Mouse (Mus musculus) liver, adult 2 months (tissue): ENCODE measurements around the gene Kcnq5. TPM values are rescaled to one million over a fixed set of nuclear protein-coding genes. Genes with fewer than 3 reads are reported as not detected.

Experiments used
- DNase-seq: peaks from one replicate; pipeline ENCODE4 v3.0.0-alpha.2; 2011; ENCODE audit warnings: low read depth, low spot score; ENCODE audit errors: extremely low read depth
- H3K27ac ChIP-seq: fragments of 200-500 bp; replicated peaks from 2 replicates; pipeline ENCODE4 v1.5.1; 2012; ENCODE audit warnings: low read depth, mild to moderate bottlenecking, control low read depth, inconsistent platforms, low read length; ENCODE audit not compliant: insufficient read depth
- H3K27me3 ChIP-seq: fragments of 200-500 bp; 2 replicates; pipeline ENCODE4 v1.6.1; 2012; ENCODE audit warnings: mild to moderate bottlenecking, moderate library complexity, low read length, inconsistent platforms; ENCODE audit not compliant: control insufficient read depth, insufficient read depth
- H3K36me3 ChIP-seq: fragments of 200-500 bp; 2 replicates; pipeline ENCODE4 v1.6.1; 2012; ENCODE audit warnings: low read length, inconsistent platforms; ENCODE audit not compliant: control insufficient read depth, insufficient read depth
- H3K4me1 ChIP-seq: fragments of 200-500 bp; 2 replicates; pipeline ENCODE4 v1.6.1; 2011; ENCODE audit warnings: low read length; ENCODE audit not compliant: control insufficient read depth, insufficient read depth
- H3K4me3 ChIP-seq: fragments of 200-500 bp; 2 replicates; pipeline ENCODE4 v1.5.1; 2011; ENCODE audit warnings: low read depth, mild to moderate bottlenecking, control low read depth, low read length, moderate library complexity; ENCODE audit not compliant: insufficient read depth
- H3K79me2 ChIP-seq: fragments of 200-500 bp; 2 replicates; pipeline ENCODE4 v1.6.1; 2012; ENCODE audit warnings: inconsistent platforms, mild to moderate bottlenecking, low read length, moderate library complexity; ENCODE audit not compliant: control insufficient read depth, insufficient read depth
- H3K9ac ChIP-seq: fragments of 200-500 bp; 2 replicates; pipeline ENCODE4 v1.6.1; 2012; ENCODE audit warnings: low read depth, mild to moderate bottlenecking, control low read depth, inconsistent platforms, low read length
- CTCF ChIP-seq: fragments of 200-500 bp; IDR thresholded peaks from 2 replicates; pipeline ENCODE4 v1.5.1; 2011; ENCODE audit warnings: low read depth, low read length, control low read depth
- POLR2A ChIP-seq: fragments of 200-500 bp; IDR thresholded peaks from 2 replicates; pipeline ENCODE4 v1.6.1; 2011; ENCODE audit warnings: low read length, control low read depth; ENCODE audit not compliant: insufficient read depth; ENCODE audit errors: extremely low read depth
- WGBS: fragments of 180-500 bp; shearing (Covaris S2); methylation state at CpG from one replicate; pipeline ENCODE4 v1.1.7; 2018; 5-methylcytosine and 5-hydroxymethylcytosine counted together
- polyA plus RNA-seq: library from polyadenylated mRNA; depleted of rRNA; stranded (reverse); fragments of >200 nt; gene quantifications from 2 replicates; pipeline ENCODE4 v1.2.3, GENCODE M21; 2012; rRNA removed
- total RNA-seq: library from RNA; depleted of rRNA; stranded (reverse); fragments of >200 nt; gene quantifications from 2 replicates; pipeline ENCODE4 v1.2.3, GENCODE M21; 2014; rRNA removed

Kcnq5 gene
- total RNA-seq (0.09 and 0.13 TPM in 2 replicates), polyA plus RNA-seq (0.01 and 0.09 TPM in 2 replicates)

DNA sequence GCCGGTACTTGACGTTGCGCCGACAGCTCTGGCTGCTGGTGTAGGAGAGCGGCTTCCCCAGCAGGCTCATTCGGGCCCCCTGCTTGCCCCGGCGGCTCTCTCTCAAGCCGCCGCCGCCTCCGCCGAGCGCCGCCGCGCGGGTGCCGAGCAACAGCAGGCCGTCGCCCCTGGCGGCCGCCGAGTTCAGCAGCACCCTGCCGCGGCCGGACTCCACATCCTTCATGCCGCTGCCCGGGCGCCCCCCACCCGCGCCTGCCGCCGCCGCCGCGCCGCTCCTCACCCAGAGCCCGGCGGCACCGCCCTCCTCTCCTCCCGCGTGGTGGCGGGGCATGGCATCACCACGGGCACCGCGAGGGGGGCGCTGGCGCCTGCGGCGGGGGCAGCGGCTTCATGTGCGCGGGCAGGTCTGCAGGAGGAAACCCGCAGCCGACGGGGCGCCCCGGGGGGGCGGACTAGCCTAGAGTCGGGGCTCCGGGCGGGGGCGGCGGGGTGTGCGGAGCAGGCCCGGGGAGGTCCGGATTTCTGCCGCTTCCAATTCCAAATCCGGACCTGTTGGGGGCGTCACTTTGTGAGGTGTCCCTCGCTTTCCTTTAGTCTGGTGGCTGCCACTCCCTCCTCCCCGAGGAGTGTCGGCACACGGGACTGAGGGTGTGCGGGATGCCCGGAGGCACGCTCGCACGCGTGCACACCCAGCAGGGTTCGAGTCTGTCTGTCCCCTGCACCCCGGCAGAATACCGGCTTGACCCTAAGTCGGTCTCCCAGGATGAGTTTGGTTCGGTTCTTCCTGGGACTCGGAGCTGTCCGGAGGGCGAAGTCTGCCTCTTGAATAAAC is at the start of gene Kcnq5:
Gene Kcnq5, minus strand, starts transcription at position 692 of the 832 bp plus-strand sequence.
- no peaks in the 10 kb centered on the region for H3K79me2 ChIP-seq
- WGBS: 1% methylated on average over 86 of the region's 89 CpGs
- no peaks in the 10 kb centered on the region for H3K4me1 ChIP-seq
- 0 out of 2 replicates have a peak within 1 kb of the TSS, but pooled peaks have one; percentile 1 for H3K9ac ChIP-seq
- H3K27ac ChIP-seq: no peak within 1 kb of the TSS
- TF ChIP-seq POLR2A (no peak), CTCF (no peak)
- H3K36me3 ChIP-seq: no peaks in the 10 kb centered on the region
- peak within 1 kb of the TSS; percentile 40 for H3K4me3 ChIP-seq
- H3K27me3 ChIP-seq: peaks cover 5% of the 10 kb centered on the region; the same call in 1 of the 2 replicates
- DNase-seq: no peak

DNA sequence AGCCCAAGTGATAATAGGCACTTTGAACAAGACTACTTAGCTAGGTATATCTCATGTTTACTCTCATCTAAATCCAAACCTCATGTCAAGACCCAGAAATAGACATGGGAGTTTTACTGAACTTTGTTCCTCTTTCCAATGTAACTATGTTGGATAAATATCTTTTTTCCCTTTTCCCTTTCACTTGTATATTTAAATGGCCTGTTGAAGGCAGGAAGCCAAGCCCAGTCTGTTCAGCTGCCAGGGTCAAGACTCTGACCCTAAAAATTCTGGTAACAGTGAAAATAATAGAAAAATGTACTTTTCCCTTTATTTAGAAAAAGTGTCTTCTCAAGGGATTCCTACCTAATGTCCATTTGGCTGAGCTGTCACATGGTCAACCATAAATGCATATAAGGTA is 18.0 kb upstream of the Kcnq5 start:
- Histone ChIP-seq H3K9ac (no peak overlapping the region), H3K36me3 (no peaks in the 10 kb centered on the region), H3K27me3 (no peaks in the 10 kb centered on the region), H3K4me1 (no peaks in the 10 kb centered on the region), H3K79me2 (no peaks in the 10 kb centered on the region), H3K27ac (no peak overlapping the region), H3K4me3 (no peak overlapping the region)
- TF ChIP-seq CTCF (no peak), POLR2A (no peak)
- no peak for DNase-seq

DNA sequence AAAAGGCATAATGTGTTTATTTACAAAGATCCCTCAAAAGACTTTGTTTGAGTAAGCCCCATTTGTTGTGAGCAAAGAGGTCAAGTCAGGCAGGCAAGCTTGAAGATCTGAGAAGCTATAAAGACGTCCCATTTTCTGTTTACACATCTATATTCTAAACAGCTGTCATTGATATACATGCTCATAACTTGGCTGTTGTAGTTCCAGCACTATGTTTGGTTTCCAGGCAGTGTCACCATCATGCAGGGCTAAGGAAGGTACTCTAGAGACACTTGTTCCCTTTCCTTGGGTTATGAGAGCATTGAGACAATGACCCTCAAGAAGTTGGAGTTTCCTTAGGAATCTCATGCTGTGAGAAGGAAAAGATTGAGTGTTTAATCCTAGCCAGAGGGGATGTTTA is 17.6 kb upstream of the Kcnq5 start:
- 45% methylated on average over 1 of the region's 1 CpGs for WGBS
- no peaks in the 10 kb centered on the region for H3K4me1 ChIP-seq

DNA sequence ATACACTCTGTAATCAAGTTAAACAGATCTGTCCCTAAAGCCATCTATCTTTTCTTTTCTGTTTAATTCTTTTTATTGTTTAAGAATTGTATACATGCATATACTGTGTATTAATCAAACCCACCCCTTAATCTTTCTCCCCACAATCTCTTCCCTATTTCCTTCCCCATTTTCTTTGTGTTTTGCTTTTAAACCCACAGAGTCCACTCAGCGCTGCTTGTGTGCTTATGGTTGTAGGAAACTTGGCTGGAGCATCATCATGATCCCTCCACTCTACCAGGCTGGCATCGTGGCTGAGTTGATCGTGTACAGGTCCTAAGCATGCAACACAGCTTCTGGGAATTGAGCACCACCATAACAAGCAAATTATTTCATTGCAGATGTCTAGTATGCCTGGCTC is 12.3 kb upstream of the Kcnq5 start:
- WGBS: 87% methylated on average over 3 of the region's 3 CpGs
- no peak for TF ChIP-seq POLR2A
- no peak for DNase-seq

More for the DNA sequence above, 17.6 kb upstream of the Kcnq5 start:
- no peaks in the 10 kb centered on the region for H3K79me2 ChIP-seq
- no peak overlapping the region for H3K4me3 ChIP-seq
- H3K27ac ChIP-seq: no peak overlapping the region
- H3K36me3 ChIP-seq: no peaks in the 10 kb centered on the region
- no peak overlapping the region for H3K9ac ChIP-seq
- TF ChIP-seq CTCF (no peak), POLR2A (no peak)
- DNase-seq: no peak
- H3K27me3 ChIP-seq: no peaks in the 10 kb centered on the region

DNA sequence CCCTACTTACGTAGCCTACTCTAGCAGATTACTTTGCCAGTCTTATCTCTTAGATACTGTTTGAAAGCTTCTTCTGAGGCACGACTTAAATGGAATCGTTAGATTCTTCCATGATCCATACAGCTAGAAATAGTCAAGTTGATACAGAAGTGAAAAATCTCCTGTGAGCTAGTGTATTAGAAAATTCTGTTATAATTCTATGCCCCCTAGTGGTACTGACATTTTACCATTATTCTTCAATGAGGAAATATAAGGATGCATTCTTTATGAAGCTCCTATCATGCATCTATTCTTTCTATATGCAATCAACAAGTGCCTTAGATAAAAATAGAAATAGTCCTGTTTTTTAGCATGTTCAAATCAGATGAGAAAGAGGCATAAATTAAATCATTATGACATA is 5.4 kb upstream of the Kcnq5 start:
- Histone ChIP-seq H3K27ac (no peak overlapping the region), H3K4me1 (no peaks in the 10 kb centered on the region), H3K36me3 (no peaks in the 10 kb centered on the region), H3K4me3 (no peak overlapping the region), H3K79me2 (no peaks in the 10 kb centered on the region), H3K27me3 (0 out of 2 replicates have a peak, but pooled peaks cover 2% of the 10 kb centered on the region), H3K9ac (no peak overlapping the region)
- DNase-seq: no peak
- 58% methylated on average over 3 of the region's 3 CpGs for WGBS
- no peak for TF ChIP-seq CTCF
- TF ChIP-seq POLR2A: no peak

More for the DNA sequence above, 12.3 kb upstream of the Kcnq5 start:
- Histone ChIP-seq H3K79me2 (no peaks in the 10 kb centered on the region), H3K27ac (no peak overlapping the region), H3K4me1 (no peaks in the 10 kb centered on the region), H3K36me3 (no peaks in the 10 kb centered on the region), H3K4me3 (no peak overlapping the region), H3K9ac (no peak overlapping the region), H3K27me3 (no peaks in the 10 kb centered on the region)
